In genomic region chr1:62200919-62201318, GRCm38 (mm10) we compare ENCODE assay signal across 21 mouse cellular contexts.
"Had no signal": no experiment of that assay in that cellular context is flagged by ENCODE, and none has a peak within 500 bp of the region (broad histone marks: within the 10 kb centered on the region; RNA-seq: fewer than 3 reads in every experiment).

No protein-coding gene starts in this region.

- H3K36me3 ChIP-seq: limb, embryonic 10.5 days; limb, embryonic 13.5 days; liver, embryonic 12.5 days; liver, embryonic 15.5 days; lung, embryonic 15.5 days; midbrain, embryonic 10.5 days; midbrain, embryonic 13.5 days; neural tube, embryonic 13.5 days had no signal

- ATAC-seq: liver, embryonic 12.5 days; midbrain, embryonic 13.5 days; midbrain, embryonic 16.5 days had no signal

- DNase-seq: kidney, postnatal 25 days; layer of hippocampus, adult 9-11 months; liver; lung, adult 18-20 months; lung, postnatal 10 days; lung, postnatal 36 days; thymus, postnatal 25 days had no signal

- H3K4me3 ChIP-seq: layer of hippocampus, adult 2 months; limb, embryonic 10.5 days; limb, embryonic 13.5 days; liver, embryonic 12.5 days; liver, embryonic 15.5 days; lung, embryonic 15.5 days; megakaryocyte, embryonic 14.5 days; midbrain, embryonic 10.5 days; midbrain, embryonic 13.5 days; myocyte; neural tube, embryonic 13.5 days had no signal

- H3K9me3 ChIP-seq: limb, embryonic 10.5 days; limb, embryonic 13.5 days; liver, embryonic 12.5 days; liver, embryonic 15.5 days; lung, embryonic 15.5 days; megakaryocyte, embryonic 14.5 days; midbrain, embryonic 10.5 days; midbrain, embryonic 13.5 days; neural tube, embryonic 13.5 days had no signal

- H3K4me2 ChIP-seq: limb, embryonic 13.5 days; liver, embryonic 12.5 days; liver, embryonic 15.5 days; lung, embryonic 15.5 days; midbrain, embryonic 13.5 days; neural tube, embryonic 13.5 days had no signal

- H3K9ac ChIP-seq: limb, embryonic 13.5 days; liver, embryonic 12.5 days; liver, embryonic 15.5 days; lung, embryonic 15.5 days; midbrain, embryonic 13.5 days; neural tube, embryonic 13.5 days had no signal

- H3K27ac ChIP-seq: kidney, postnatal 0 days; layer of hippocampus, adult 2 months; limb, embryonic 10.5 days; limb, embryonic 13.5 days; liver, embryonic 12.5 days; liver, embryonic 15.5 days; lung, embryonic 15.5 days; midbrain, embryonic 10.5 days; midbrain, embryonic 13.5 days; neural tube, embryonic 13.5 days; stomach, postnatal 0 days had no signal

- H3K27me3 ChIP-seq: limb, embryonic 13.5 days; liver, embryonic 12.5 days; liver, embryonic 15.5 days; lung, embryonic 15.5 days; megakaryocyte, embryonic 14.5 days; midbrain, embryonic 13.5 days; neural tube, embryonic 13.5 days had no signal

- H3K4me1 ChIP-seq: limb, embryonic 13.5 days; liver, embryonic 12.5 days; liver, embryonic 15.5 days; megakaryocyte, embryonic 14.5 days; midbrain, embryonic 13.5 days; neural tube, embryonic 13.5 days had no signal
